Mouse (Mus musculus): ENCODE measurements around the gene Dpp8. TPM values are rescaled to one million over a fixed set of nuclear protein-coding genes. Genes with fewer than 3 reads are reported as not detected.

Dpp8 gene
- total RNA-seq, 2 experiments from 2014 or later: 58.1 to 64.9 TPM

GRCm38 (mm10) chr9:65122545-65122944, 90.3 kb downstream of the Dpp8 start:
- intact Hi-C loops (cut with DNase I): loop anchor here (5.0 kb wide), 2 partner anchors 40 to 90 kb away; partner anchors contain the start of gene Dpp8

GRCm38 (mm10) chr9:65123552-65124168, 91.4 kb downstream of the Dpp8 start:
- intact Hi-C loops (cut with DNase I): loop anchor here (5.0 kb wide), 2 partner anchors 41 to 91 kb away; partner anchors contain the start of gene Dpp8
- peak; percentile 38 to 44 for DNase-seq

More at GRCm38 (mm10) chr9:65122545-65122944, 90.3 kb downstream of the Dpp8 start:
- DNase-seq: no peak

GRCm38 (mm10) chr9:65128123-65128815, 96.1 kb downstream of the Dpp8 start:
- intact Hi-C loops (cut with DNase I): no loop called here
- no peak for DNase-seq

GRCm38 (mm10) chr9:65131717-65132116, 99.5 kb downstream of the Dpp8 start:
- intact Hi-C loops (cut with DNase I): no loop called here
- no peak for DNase-seq

Other genes starting within 250 kb of the Dpp8 start
- gene Dennd4a, start 221.1 kb upstream of the Dpp8 start, total RNA-seq (2021): 1 to 10 TPM; 7.7 to 8.4 TPM
- gene Slc24a1, start 80.8 kb upstream of the Dpp8 start, total RNA-seq (2021): under 1 TPM; 0.14 to 0.22 TPM
- gene Ints14, start 71.5 kb upstream of the Dpp8 start, total RNA-seq (2021): 10 to 100 TPM; 15.9 to 16.0 TPM
- 10 to 100 TPM; 17.3 to 18.6 TPM for gene Hacd3, start 10.7 kb upstream of the Dpp8 start, total RNA-seq (2021)
- 10 to 100 TPM in 1 of 2 experiments, 1 to 10 TPM in 1; 9.8 to 10.7 TPM for gene Igdcc4, start 69.1 kb downstream of the Dpp8 start, total RNA-seq (2021)
- gene Igdcc3, start 108.8 kb downstream of the Dpp8 start, total RNA-seq (2021): under 1 TPM in 1 of 2 experiments, not detected in 1; 0.08 TPM
- gene Parp16, start 162.9 kb downstream of the Dpp8 start, total RNA-seq (2021): 1 to 10 TPM; 3.8 to 4.1 TPM
- gene Cilp, start 232.8 kb downstream of the Dpp8 start, total RNA-seq (2021): 1 to 10 TPM; 3.9 to 5.6 TPM

All from heart, postnatal 36 days (tissue).